Mouse (Mus musculus): ENCODE data around the gene Cyp2f2.

DNA sequence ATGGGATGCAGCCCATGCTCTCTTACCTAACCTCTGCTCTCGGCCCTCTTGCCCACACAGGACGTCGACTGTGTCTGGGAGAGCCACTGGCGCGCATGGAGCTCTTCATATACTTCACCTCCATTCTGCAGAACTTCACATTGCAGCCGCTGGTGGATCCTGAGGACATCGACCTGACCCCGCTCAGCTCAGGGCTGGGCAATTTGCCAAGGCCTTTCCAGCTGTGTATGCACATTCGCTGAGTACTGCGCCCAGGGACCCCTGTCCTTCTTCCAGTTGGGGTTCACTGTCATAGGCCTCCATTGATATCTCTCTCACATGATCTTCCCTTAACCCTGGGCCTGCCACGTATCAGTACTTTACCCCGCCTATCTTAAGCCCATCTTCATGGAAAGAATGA, 13.4 kb downstream of the Cyp2f2 start:
- TF ChIP-seq CTCF (IDR thresholded peaks at IDR 0.05; ENCODE audit: extremely low read depth, insufficient read depth, low read length) (no peak), POLR2A (IDR thresholded peaks at IDR 0.05; ENCODE audit: extremely low read depth, insufficient read depth, low read length) (no peak)
